Mouse (Mus musculus): ENCODE results near the gene BC052040. TPM values are rescaled to one million over a fixed set of nuclear protein-coding genes. Genes with fewer than 3 reads are reported as not detected.
A peak's percentile ranks its signal among the peaks of the same experiment; 100 is the strongest.

BC052040 gene
- polyA plus RNA-seq, 1 experiment from 2014 or later, result 15.7 TPM

DNA sequence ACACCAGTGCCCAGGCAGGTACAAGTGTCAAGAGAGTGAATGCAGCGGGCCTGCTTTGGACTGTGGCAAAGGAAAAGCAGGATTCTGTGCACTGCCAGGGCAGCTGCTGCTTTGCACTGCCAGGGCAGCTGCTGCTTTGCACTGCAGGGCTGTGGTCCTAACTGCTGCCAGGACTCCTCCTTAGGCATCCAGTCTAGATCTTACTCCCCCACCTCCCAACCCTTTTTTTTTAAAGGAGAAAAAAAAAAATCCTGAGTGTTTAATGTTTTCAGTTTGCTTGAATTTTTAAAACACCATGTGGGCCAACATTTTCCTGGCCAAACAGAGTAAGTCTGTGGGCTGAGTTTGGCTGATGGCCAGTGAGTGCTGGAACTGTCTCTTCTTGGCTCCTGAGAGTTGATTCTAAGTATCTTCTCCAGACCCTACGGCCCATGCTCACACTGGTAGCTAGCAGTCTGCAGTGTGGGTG is 11.2 kb downstream of the BC052040 start:
- Histone ChIP-seq H3K4me3 (replicated peaks; ENCODE audit: low read depth, low read length) (no peak overlapping the region), H3K9me3 (ENCODE audit: control insufficient read depth, low read length) (no peaks in the 10 kb centered on the region), H3K9ac (replicated peaks; ENCODE audit: low read length) (no peak overlapping the region), H3K4me1 (ENCODE audit: control insufficient read depth, insufficient read depth, low read length) (no peaks in the 10 kb centered on the region), H3K27ac (replicated peaks; ENCODE audit: low read depth, low read length) (no peak overlapping the region), H3K4me2 (ENCODE audit: low read length) (no peak overlapping the region), H3K36me3 (ENCODE audit: control insufficient read depth, insufficient read depth, low read length) (no peaks in the 10 kb centered on the region), H3K27me3 (ENCODE audit: control insufficient read depth, insufficient read depth, low read length) (no peaks in the 10 kb centered on the region)
- ATAC-seq (ENCODE audit: low FRiP score, low TSS enrichment) (no peak), DNase-seq (peak; percentile 26)
- WGBS, result 81% methylated on average over 2 of the region's 2 CpGs

DNA sequence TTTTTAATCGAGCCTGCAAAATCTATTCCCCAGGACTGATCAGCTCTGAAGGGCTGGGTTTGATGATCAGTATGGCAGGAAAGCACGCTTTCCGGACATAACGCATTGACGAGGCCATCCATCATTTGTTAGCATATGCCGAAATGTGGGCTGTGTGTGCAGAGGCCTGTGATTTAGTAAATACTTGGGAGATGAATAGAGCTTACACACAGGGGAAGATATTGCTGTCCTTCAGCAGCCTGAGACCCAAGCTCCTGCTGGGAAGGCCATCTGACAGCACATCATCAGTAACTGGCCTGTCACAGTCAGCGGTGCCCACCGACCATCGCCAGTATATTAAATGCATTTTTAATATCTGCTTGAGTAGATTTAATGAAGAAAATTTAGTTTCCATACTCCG is 15.5 kb downstream of the BC052040 start:
- H3K36me3 ChIP-seq (ENCODE audit: control insufficient read depth, insufficient read depth, low read length), result no peaks in the 10 kb centered on the region
- no peaks in the 10 kb centered on the region for H3K9me3 ChIP-seq (ENCODE audit: control insufficient read depth, low read length)
- H3K4me1 ChIP-seq (ENCODE audit: control insufficient read depth, insufficient read depth, low read length), result peaks cover 8% of the 10 kb centered on the region; the same call in 1 of the 2 replicates
- H3K4me2 ChIP-seq (ENCODE audit: low read length), result no peak overlapping the region
- H3K27ac ChIP-seq (replicated peaks; ENCODE audit: low read depth, low read length), result no peak overlapping the region
- WGBS, result 64% methylated on average over 10 of the region's 10 CpGs
- no peak for ATAC-seq (ENCODE audit: low FRiP score, low TSS enrichment)
- H3K27me3 ChIP-seq (ENCODE audit: control insufficient read depth, insufficient read depth, low read length), result no peaks in the 10 kb centered on the region
- H3K9ac ChIP-seq (replicated peaks; ENCODE audit: low read length), result no peak overlapping the region
- no peak overlapping the region for H3K4me3 ChIP-seq (replicated peaks; ENCODE audit: low read depth, low read length)
- no peak for DNase-seq

GRCm38 (mm10) chr2:115598266-115598665 is 16.8 kb downstream of the BC052040 start:
- no peak overlapping the region for H3K27ac ChIP-seq (replicated peaks; ENCODE audit: low read depth, low read length)
- DNase-seq (no peak), ATAC-seq (ENCODE audit: low FRiP score, low TSS enrichment) (no peak)
- no peaks in the 10 kb centered on the region for H3K9me3 ChIP-seq (ENCODE audit: control insufficient read depth, low read length)
- 96% methylated on average over 5 of the region's 5 CpGs for WGBS
- H3K27me3 ChIP-seq (ENCODE audit: control insufficient read depth, insufficient read depth, low read length), result no peaks in the 10 kb centered on the region
- no peak overlapping the region for H3K4me2 ChIP-seq (ENCODE audit: low read length)
- no peaks in the 10 kb centered on the region for H3K36me3 ChIP-seq (ENCODE audit: control insufficient read depth, insufficient read depth, low read length)
- H3K4me3 ChIP-seq (replicated peaks; ENCODE audit: low read depth, low read length), result no peak overlapping the region
- H3K4me1 ChIP-seq (ENCODE audit: control insufficient read depth, insufficient read depth, low read length), result peaks cover 8% of the 10 kb centered on the region; the same call in 1 of the 2 replicates
- H3K9ac ChIP-seq (replicated peaks; ENCODE audit: low read length), result no peak overlapping the region

- no peak overlapping the region for H3K27ac ChIP-seq (replicated peaks; ENCODE audit: low read depth, low read length)
- peaks cover 8% of the 10 kb centered on the region; the same call in 1 of the 2 replicates for H3K4me1 ChIP-seq (ENCODE audit: control insufficient read depth, insufficient read depth, low read length)
- no peaks in the 10 kb centered on the region for H3K9me3 ChIP-seq (ENCODE audit: control insufficient read depth, low read length)
- no peaks in the 10 kb centered on the region for H3K36me3 ChIP-seq (ENCODE audit: control insufficient read depth, insufficient read depth, low read length)
- no peak for DNase-seq
- no peak overlapping the region for H3K9ac ChIP-seq (replicated peaks; ENCODE audit: low read length)
- no peak overlapping the region for H3K4me3 ChIP-seq (replicated peaks; ENCODE audit: low read depth, low read length)
- no peak for ATAC-seq (ENCODE audit: low FRiP score, low TSS enrichment)
- WGBS, result 47% methylated on average over 5 of the region's 5 CpGs
- no peaks in the 10 kb centered on the region for H3K27me3 ChIP-seq (ENCODE audit: control insufficient read depth, insufficient read depth, low read length)
- H3K4me2 ChIP-seq (ENCODE audit: low read length), result no peak overlapping the region
Observed at GRCm38 (mm10) chr2:115600724-115601123, 19.2 kb downstream of the BC052040 start.

- WGBS, result 42% methylated on average over 1 of the region's 1 CpGs
- Histone ChIP-seq H3K4me1 (ENCODE audit: control insufficient read depth, insufficient read depth, low read length) (peaks cover 8% of the 10 kb centered on the region; the same call in 1 of the 2 replicates), H3K36me3 (ENCODE audit: control insufficient read depth, insufficient read depth, low read length) (no peaks in the 10 kb centered on the region), H3K9ac (replicated peaks; ENCODE audit: low read length) (no peak overlapping the region), H3K4me3 (replicated peaks; ENCODE audit: low read depth, low read length) (no peak overlapping the region), H3K27ac (replicated peaks; ENCODE audit: low read depth, low read length) (no peak overlapping the region), H3K4me2 (ENCODE audit: low read length) (no peak overlapping the region), H3K9me3 (ENCODE audit: control insufficient read depth, low read length) (no peaks in the 10 kb centered on the region), H3K27me3 (ENCODE audit: control insufficient read depth, insufficient read depth, low read length) (no peaks in the 10 kb centered on the region)
- DNase-seq (peak; percentile 18), ATAC-seq (ENCODE audit: low FRiP score, low TSS enrichment) (no peak)
Observed at GRCm38 (mm10) chr2:115601280-115601679, 19.8 kb downstream of the BC052040 start.

DNA sequence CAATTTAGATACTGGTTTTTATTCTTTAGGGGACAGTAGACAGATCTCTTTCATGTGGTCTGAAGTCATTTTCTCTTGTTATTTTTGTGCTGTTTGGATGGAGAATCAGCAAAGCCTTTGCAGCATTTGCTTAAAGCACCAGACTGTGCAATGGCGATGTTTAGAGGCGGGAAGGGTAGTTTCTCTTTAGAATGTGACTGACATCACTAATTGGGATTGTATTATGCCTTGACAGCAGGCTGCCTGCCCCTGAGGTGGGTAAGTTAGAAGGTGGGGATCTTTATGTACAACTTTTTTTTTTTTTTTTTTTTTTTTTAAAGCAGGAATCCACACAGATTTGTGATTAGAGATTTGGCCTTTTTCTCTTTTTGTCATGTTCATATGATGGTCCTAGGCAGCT is 20.6 kb downstream of the BC052040 start:
- Histone ChIP-seq H3K4me1 (ENCODE audit: control insufficient read depth, insufficient read depth, low read length) (peaks cover 8% of the 10 kb centered on the region; the same call in 1 of the 2 replicates), H3K9ac (replicated peaks; ENCODE audit: low read length) (no peak overlapping the region), H3K4me3 (replicated peaks; ENCODE audit: low read depth, low read length) (no peak overlapping the region), H3K9me3 (ENCODE audit: control insufficient read depth, low read length) (no peaks in the 10 kb centered on the region), H3K27ac (replicated peaks; ENCODE audit: low read depth, low read length) (no peak overlapping the region), H3K4me2 (ENCODE audit: low read length) (no peak overlapping the region), H3K36me3 (ENCODE audit: control insufficient read depth, insufficient read depth, low read length) (no peaks in the 10 kb centered on the region), H3K27me3 (ENCODE audit: control insufficient read depth, insufficient read depth, low read length) (no peaks in the 10 kb centered on the region)
- ATAC-seq (ENCODE audit: low FRiP score, low TSS enrichment), result no peak
- peak; percentile 7 for DNase-seq
- WGBS, result 51% methylated on average over 2 of the region's 2 CpGs

- 92% methylated on average over 6 of the region's 6 CpGs for WGBS
- Histone ChIP-seq H3K27me3 (ENCODE audit: control insufficient read depth, insufficient read depth, low read length) (no peaks in the 10 kb centered on the region), H3K4me2 (ENCODE audit: low read length) (no peak overlapping the region), H3K9ac (replicated peaks; ENCODE audit: low read length) (no peak overlapping the region), H3K36me3 (ENCODE audit: control insufficient read depth, insufficient read depth, low read length) (no peaks in the 10 kb centered on the region), H3K9me3 (ENCODE audit: control insufficient read depth, low read length) (no peaks in the 10 kb centered on the region), H3K4me1 (ENCODE audit: control insufficient read depth, insufficient read depth, low read length) (peaks cover 8% of the 10 kb centered on the region; the same call in 1 of the 2 replicates), H3K4me3 (replicated peaks; ENCODE audit: low read depth, low read length) (no peak overlapping the region), H3K27ac (replicated peaks; ENCODE audit: low read depth, low read length) (no peak overlapping the region)
- no peak for DNase-seq
- no peak for ATAC-seq (ENCODE audit: low FRiP score, low TSS enrichment)
Observed at GRCm38 (mm10) chr2:115604132-115604531, 22.6 kb downstream of the BC052040 start.

- no peak overlapping the region for H3K4me3 ChIP-seq (replicated peaks; ENCODE audit: low read depth, low read length)
- H3K9me3 ChIP-seq (ENCODE audit: control insufficient read depth, low read length), result no peaks in the 10 kb centered on the region
- ATAC-seq (ENCODE audit: low FRiP score, low TSS enrichment), result no peak
- no peak overlapping the region for H3K9ac ChIP-seq (replicated peaks; ENCODE audit: low read length)
- 57% methylated on average over 1 of the region's 1 CpGs for WGBS
- H3K27me3 ChIP-seq (ENCODE audit: control insufficient read depth, insufficient read depth, low read length), result no peaks in the 10 kb centered on the region
- no peak for DNase-seq
- no peak overlapping the region for H3K4me2 ChIP-seq (ENCODE audit: low read length)
- no peak overlapping the region for H3K27ac ChIP-seq (replicated peaks; ENCODE audit: low read depth, low read length)
- H3K36me3 ChIP-seq (ENCODE audit: control insufficient read depth, insufficient read depth, low read length), result no peaks in the 10 kb centered on the region
- H3K4me1 ChIP-seq (ENCODE audit: control insufficient read depth, insufficient read depth, low read length), result peaks cover 6% of the 10 kb centered on the region; the same call in 1 of the 2 replicates
Observed at GRCm38 (mm10) chr2:115605829-115606336, 24.4 kb downstream of the BC052040 start.

DNA sequence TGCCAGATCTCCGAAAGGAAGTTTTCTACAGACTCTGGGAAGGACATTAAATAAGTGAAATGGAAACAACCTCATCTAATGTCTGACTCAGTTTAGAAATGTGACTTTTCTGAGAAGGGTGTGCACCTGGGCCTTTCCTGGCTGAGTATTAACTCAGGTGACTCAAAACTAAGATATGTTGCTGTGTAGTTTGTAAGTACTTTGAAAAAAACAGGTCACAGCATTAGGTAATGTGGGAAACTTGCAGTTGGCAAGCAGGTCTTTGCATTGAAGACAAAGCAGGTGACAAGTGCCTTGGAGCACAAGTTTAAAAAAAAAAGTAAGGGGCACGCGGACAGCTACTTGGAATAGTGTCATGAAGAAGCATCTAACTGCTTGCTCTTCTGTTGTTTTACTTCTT is 27.5 kb downstream of the BC052040 start:
- WGBS, result 97% methylated on average over 3 of the region's 3 CpGs
- no peak for ATAC-seq (ENCODE audit: low FRiP score, low TSS enrichment)

More for the DNA sequence above, 27.5 kb downstream of the BC052040 start:
- Histone ChIP-seq H3K27ac (replicated peaks; ENCODE audit: low read depth, low read length) (no peak overlapping the region), H3K4me2 (ENCODE audit: low read length) (no peak overlapping the region), H3K36me3 (ENCODE audit: control insufficient read depth, insufficient read depth, low read length) (no peaks in the 10 kb centered on the region), H3K9me3 (ENCODE audit: control insufficient read depth, low read length) (no peaks in the 10 kb centered on the region), H3K4me3 (replicated peaks; ENCODE audit: low read depth, low read length) (no peak overlapping the region), H3K9ac (replicated peaks; ENCODE audit: low read length) (no peak overlapping the region), H3K4me1 (ENCODE audit: control insufficient read depth, insufficient read depth, low read length) (no peaks in the 10 kb centered on the region), H3K27me3 (ENCODE audit: control insufficient read depth, insufficient read depth, low read length) (no peaks in the 10 kb centered on the region)
- DNase-seq, result no peak

All from midbrain, embryonic 14.5 days (tissue).